Mouse (Mus musculus) embryonic facial prominence, embryonic 10.5 days (tissue): ENCODE results near the gene Wdr90. TPM values are rescaled to one million over a fixed set of nuclear protein-coding genes. Genes with fewer than 3 reads are reported as not detected.

Experiments
- DNase-seq: peaks from one replicate; pipeline ENCODE4 v3.0.0-alpha.2; 2017; ENCODE audit warnings: low spot score
- H3K27ac ChIP-seq: fragments of 300-500 bp; sonication (generic); replicated peaks from 2 replicates; pipeline ENCODE4 v1.5.1; 2016; ENCODE audit warnings: mild to moderate bottlenecking
- H3K27me3 ChIP-seq: fragments of 300-500 bp; sonication (generic); replicated peaks from 2 replicates; pipeline ENCODE4 v1.6.1; 2016; ENCODE audit warnings: low read depth, mild to moderate bottlenecking; ENCODE audit not compliant: poor library complexity, severe bottlenecking
- H3K36me3 ChIP-seq: fragments of 300-500 bp; sonication (generic); replicated peaks from 2 replicates; pipeline ENCODE4 v1.6.1; 2016; ENCODE audit warnings: mild to moderate bottlenecking, moderate library complexity
- H3K4me1 ChIP-seq: fragments of 300-500 bp; sonication (generic); 2 replicates; pipeline ENCODE4 v1.6.1; 2016
- H3K4me3 ChIP-seq: fragments of 300-500 bp; sonication (generic); 2 replicates; pipeline ENCODE4 v1.5.1; 2016; ENCODE audit warnings: mild to moderate bottlenecking, moderate library complexity
- H3K9me3 ChIP-seq: fragments of 300-500 bp; sonication (generic); 2 replicates; pipeline ENCODE4 v1.6.1; 2016; ENCODE audit warnings: mild to moderate bottlenecking
- WGBS: fragments of 180-500 bp; shearing (Covaris S2); methylation state at CpG from one replicate; pipeline ENCODE4 v1.1.7; 2016; 5-methylcytosine and 5-hydroxymethylcytosine counted together
- polyA plus RNA-seq: library from polyadenylated mRNA; unstranded; fragments of >200 nt; fragmentation: Nextera tagmentation; extraction: Ambion mirVana; gene quantifications from 2 replicates; pipeline ENCODE4 v1.2.1, GENCODE M21; 2016

Gene Wdr90
- polyA plus RNA-seq, result 53.8 and 56.1 TPM in 2 replicates

- H3K4me3 ChIP-seq, result peak within 1 kb of the TSS; percentile 84
- 5% methylated on average over 65 of the region's 65 CpGs for WGBS
- H3K36me3 ChIP-seq, result peaks cover 26% of the 10 kb centered on the region
- peak within 1 kb of the TSS; percentile 93 for H3K27ac ChIP-seq
- H3K4me1 ChIP-seq, result peaks cover 23% of the 10 kb centered on the region
- H3K27me3 ChIP-seq, result no peaks in the 10 kb centered on the region
- no peaks in the 10 kb centered on the region for H3K9me3 ChIP-seq
- peak; percentile 93 for DNase-seq
Observed at GRCm38 (mm10) chr17:25860832-25861703, at the start of gene Wdr90. Wdr90 (minus strand) TSS chr17:25861501.

- WGBS, result 88% methylated on average over 2 of the region's 2 CpGs
- no peaks in the 10 kb centered on the region for H3K4me1 ChIP-seq
- no peak overlapping the region for H3K27ac ChIP-seq
- no peak overlapping the region for H3K4me3 ChIP-seq
- H3K9me3 ChIP-seq, result no peaks in the 10 kb centered on the region
- no peak for DNase-seq
- H3K36me3 ChIP-seq, result peaks cover 18% of the 10 kb centered on the region
- H3K27me3 ChIP-seq, result no peaks in the 10 kb centered on the region
Observed at GRCm38 (mm10) chr17:25907640-25908039, 46.3 kb upstream of the Wdr90 start.

DNA sequence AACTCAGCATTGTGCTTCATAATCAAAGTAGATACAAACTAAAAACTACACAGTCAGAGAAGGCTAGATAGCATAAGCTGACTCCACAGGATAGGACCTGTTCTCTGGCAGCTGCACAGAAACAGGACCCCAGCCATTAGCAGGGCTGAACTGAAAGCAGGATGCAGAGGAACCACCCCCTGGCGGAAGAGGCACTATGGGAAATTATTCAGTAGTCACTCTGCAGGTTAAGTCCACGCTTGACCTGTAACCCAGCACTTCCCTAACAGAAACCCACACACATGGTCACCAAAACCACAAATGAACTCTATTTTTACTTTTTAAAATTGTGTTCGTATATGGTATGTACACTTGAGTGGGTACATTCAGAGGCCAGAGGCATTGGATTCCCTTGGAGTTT is 41.8 kb upstream of the Wdr90 start:
- Histone ChIP-seq H3K27me3 (no peaks in the 10 kb centered on the region), H3K27ac (no peak overlapping the region), H3K9me3 (no peaks in the 10 kb centered on the region; the same call in 1 of the 2 replicates), H3K36me3 (peaks cover 28% of the 10 kb centered on the region), H3K4me1 (no peaks in the 10 kb centered on the region), H3K4me3 (no peak overlapping the region)
- 86% methylated on average over 3 of the region's 3 CpGs for WGBS
- DNase-seq, result no peak

- WGBS, result 92% methylated on average over 1 of the region's 1 CpGs
- no peak for DNase-seq
- no peaks in the 10 kb centered on the region for H3K27me3 ChIP-seq
- H3K4me3 ChIP-seq, result no peak overlapping the region
- no peaks in the 10 kb centered on the region; the same call in 1 of the 2 replicates for H3K9me3 ChIP-seq
- no peak overlapping the region for H3K27ac ChIP-seq
- H3K36me3 ChIP-seq, result peaks cover 18% of the 10 kb centered on the region
- peaks cover 18% of the 10 kb centered on the region for H3K4me1 ChIP-seq
Observed at GRCm38 (mm10) chr17:25900193-25900592, 38.9 kb upstream of the Wdr90 start.

- Histone ChIP-seq H3K27ac (peak overlapping the region; percentile 55; the same call in 1 of the 2 replicates), H3K9me3 (no peaks in the 10 kb centered on the region; the same call in 1 of the 2 replicates)
Observed at GRCm38 (mm10) chr17:25895891-25896290, 34.6 kb upstream of the Wdr90 start.

GRCm38 (mm10) chr17:25895415-25895814 is 34.1 kb upstream of the Wdr90 start:
- Histone ChIP-seq H3K9me3 (no peaks in the 10 kb centered on the region; the same call in 1 of the 2 replicates), H3K4me1 (peaks cover 25% of the 10 kb centered on the region), H3K27ac (peak overlapping the region; percentile 55; the same call in 1 of the 2 replicates), H3K27me3 (no peaks in the 10 kb centered on the region), H3K4me3 (no peak overlapping the region), H3K36me3 (peaks cover 11% of the 10 kb centered on the region)
- 20% methylated on average over 2 of the region's 2 CpGs for WGBS
- no peak for DNase-seq

More at GRCm38 (mm10) chr17:25895891-25896290, 34.6 kb upstream of the Wdr90 start:
- Histone ChIP-seq H3K27me3 (no peaks in the 10 kb centered on the region), H3K36me3 (peaks cover 15% of the 10 kb centered on the region), H3K4me3 (no peak overlapping the region), H3K4me1 (peaks cover 25% of the 10 kb centered on the region)
- DNase-seq, result peak; percentile 39
- WGBS, result 56% methylated on average over 12 of the region's 12 CpGs

DNA sequence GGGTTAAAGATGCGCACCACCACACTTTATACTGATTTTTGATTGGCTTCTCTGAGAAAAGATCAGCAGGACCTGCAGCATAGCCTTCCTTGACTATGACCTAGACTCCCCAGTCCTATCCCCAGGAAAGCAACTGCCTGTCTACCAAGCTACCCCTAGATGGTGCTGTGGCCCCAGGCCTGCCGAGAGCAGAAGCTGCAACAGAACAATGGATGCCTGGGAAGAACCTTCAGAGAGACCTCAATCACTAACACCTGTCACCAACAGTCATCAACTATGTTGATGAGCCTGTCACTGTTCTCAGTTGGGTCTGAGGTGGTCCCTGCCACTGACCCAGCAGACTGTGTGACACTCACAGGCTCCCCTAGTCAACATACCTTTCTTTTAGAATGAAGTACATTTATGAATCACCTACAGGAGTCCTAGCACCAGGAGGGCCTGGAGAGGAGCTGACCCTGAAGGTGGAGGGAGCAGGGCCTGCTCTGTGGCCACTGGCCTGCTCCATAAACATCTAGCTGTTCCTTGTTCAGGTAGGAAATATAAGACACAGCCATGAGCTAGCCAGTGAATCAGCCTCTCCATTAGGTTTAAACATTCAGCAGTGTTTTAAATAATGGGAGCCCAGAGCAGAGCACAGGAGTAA is 32.8 kb upstream of the Wdr90 start:
- Histone ChIP-seq H3K27me3 (no peaks in the 10 kb centered on the region), H3K4me1 (peaks cover 25% of the 10 kb centered on the region), H3K9me3 (no peaks in the 10 kb centered on the region), H3K36me3 (peaks cover 18% of the 10 kb centered on the region), H3K27ac (peak overlapping the region; percentile 68), H3K4me3 (no peak overlapping the region)
- peak; percentile 76 for DNase-seq
- WGBS, result 33% methylated on average over 2 of the region's 2 CpGs

- no peaks in the 10 kb centered on the region for H3K27me3 ChIP-seq
- WGBS, result 86% methylated on average over 3 of the region's 3 CpGs
- DNase-seq, result no peak
- no peaks in the 10 kb centered on the region for H3K9me3 ChIP-seq
- peaks cover 59% of the 10 kb centered on the region for H3K36me3 ChIP-seq
- H3K27ac ChIP-seq, result no peak overlapping the region
- H3K4me1 ChIP-seq, result peaks cover 23% of the 10 kb centered on the region
- H3K4me3 ChIP-seq, result no peak overlapping the region
Observed at GRCm38 (mm10) chr17:25888837-25889236, 27.5 kb upstream of the Wdr90 start.

GRCm38 (mm10) chr17:25887467-25887866 is 26.2 kb upstream of the Wdr90 start:
- Histone ChIP-seq H3K27me3 (no peaks in the 10 kb centered on the region), H3K4me3 (no peak overlapping the region), H3K36me3 (peaks cover 73% of the 10 kb centered on the region), H3K4me1 (peaks cover 36% of the 10 kb centered on the region), H3K9me3 (no peaks in the 10 kb centered on the region), H3K27ac (no peak overlapping the region)
- 91% methylated on average over 10 of the region's 10 CpGs for WGBS
- no peak for DNase-seq

DNA sequence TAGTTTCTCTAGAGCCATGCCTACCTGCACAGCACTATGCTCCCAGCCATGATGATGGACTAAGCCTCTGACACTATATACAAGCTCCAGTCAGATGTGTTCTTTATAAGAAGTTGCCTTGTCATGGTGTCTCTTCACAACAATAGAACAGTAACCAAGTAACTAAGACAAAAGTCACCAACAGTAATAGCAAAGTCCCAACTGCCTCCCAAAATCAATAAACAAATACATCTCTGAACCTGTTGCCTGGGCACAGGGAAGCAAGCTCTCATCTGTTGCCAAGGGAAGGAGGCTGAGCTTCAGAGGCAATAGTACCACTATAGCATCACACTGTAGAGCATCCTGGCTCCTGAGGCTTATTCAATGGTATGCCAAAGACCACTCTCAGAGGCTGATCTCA is 25.5 kb upstream of the Wdr90 start:
- H3K4me1 ChIP-seq, result peaks cover 43% of the 10 kb centered on the region
- no peaks in the 10 kb centered on the region for H3K9me3 ChIP-seq
- H3K27ac ChIP-seq, result no peak overlapping the region
- H3K27me3 ChIP-seq, result no peaks in the 10 kb centered on the region
- no peak overlapping the region for H3K4me3 ChIP-seq
- DNase-seq, result no peak
- H3K36me3 ChIP-seq, result peaks cover 77% of the 10 kb centered on the region

- Histone ChIP-seq H3K4me1 (peaks cover 54% of the 10 kb centered on the region), H3K4me3 (no peak overlapping the region), H3K9me3 (no peaks in the 10 kb centered on the region), H3K27me3 (no peaks in the 10 kb centered on the region), H3K27ac (no peak overlapping the region), H3K36me3 (peaks cover 74% of the 10 kb centered on the region)
- peak; percentile 41 for DNase-seq
- 45% methylated on average over 4 of the region's 4 CpGs for WGBS
Observed at GRCm38 (mm10) chr17:25885636-25886035, 24.3 kb upstream of the Wdr90 start.

DNA sequence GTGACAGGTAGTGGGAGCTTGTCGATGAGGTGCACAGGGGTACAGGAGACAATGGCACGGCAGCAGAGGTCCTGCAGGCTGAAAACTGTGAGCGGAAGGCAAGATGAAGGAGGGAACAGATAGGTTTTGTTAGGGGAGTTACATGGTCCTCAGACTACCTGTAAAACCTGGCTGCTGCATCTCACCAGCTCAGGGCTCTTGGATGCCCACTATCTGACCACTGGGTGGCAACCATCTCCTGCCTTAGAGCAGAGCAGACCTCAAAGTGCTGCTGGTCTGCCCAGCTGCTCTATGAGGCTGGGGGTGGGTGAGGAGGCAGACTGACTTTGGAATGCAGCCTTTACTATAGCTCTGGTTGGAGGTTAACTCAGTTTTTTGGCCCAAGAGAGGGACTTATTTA is 22.5 kb upstream of the Wdr90 start:
- Histone ChIP-seq H3K27ac (peak overlapping the region; percentile 89; the same call in 1 of the 2 replicates), H3K4me3 (no peak overlapping the region), H3K4me1 (peaks cover 73% of the 10 kb centered on the region), H3K27me3 (no peaks in the 10 kb centered on the region), H3K9me3 (no peaks in the 10 kb centered on the region), H3K36me3 (peaks cover 70% of the 10 kb centered on the region)
- no peak for DNase-seq
- 90% methylated on average over 3 of the region's 3 CpGs for WGBS
